Mouse (Mus musculus) neural tube, embryonic 12.5 days (tissue): Measurements from ENCODE around the gene Fbp1. TPM values are rescaled to one million over a fixed set of nuclear protein-coding genes. Genes with fewer than 3 reads are reported as not detected.
"Not testable (repeated sequence)": the region's sequence is repeated elsewhere in the genome, so short reads cannot be mapped to it uniquely, and the experiment has no call there.

Experiments used
- ATAC-seq: fragments of 200-750 bp; cut with Nextera tagmentation; 2 replicates; pipeline ENCODE4 v1.8.0; 2017; ENCODE audit warnings: low read depth, mild to moderate bottlenecking, moderate TSS enrichment, moderate library complexity; ENCODE audit not compliant: low FRiP score
- H3K27ac ChIP-seq: fragments of 300-500 bp; sonication (generic); 2 replicates; pipeline ENCODE4 v1.5.1; 2016
- H3K27me3 ChIP-seq: fragments of 300-500 bp; sonication (generic); replicated peaks from 2 replicates; pipeline ENCODE4 v1.6.1; 2016; ENCODE audit warnings: mild to moderate bottlenecking
- H3K36me3 ChIP-seq: fragments of 300-500 bp; sonication (generic); 2 replicates; pipeline ENCODE4 v1.6.1; 2016; ENCODE audit warnings: mild to moderate bottlenecking
- H3K4me1 ChIP-seq: fragments of 300-500 bp; sonication (generic); 2 replicates; pipeline ENCODE4 v1.6.1; 2016
- H3K4me2 ChIP-seq: fragments of 300-500 bp; sonication (generic); replicated peaks from 2 replicates; pipeline ENCODE4 v1.6.1; 2016; ENCODE audit warnings: mild to moderate bottlenecking
- H3K4me3 ChIP-seq: fragments of 300-500 bp; sonication (generic); 2 replicates; pipeline ENCODE4 v1.5.1; 2016
- H3K9ac ChIP-seq: fragments of 300-500 bp; sonication (generic); 2 replicates; pipeline ENCODE4 v1.6.1; 2016; ENCODE audit warnings: mild to moderate bottlenecking
- H3K9me3 ChIP-seq: fragments of 300-500 bp; sonication (generic); 2 replicates; pipeline ENCODE4 v1.6.1; 2016; ENCODE audit warnings: mild to moderate bottlenecking
- WGBS: fragments of 180-500 bp; shearing (Covaris S2); methylation state at CpG from one replicate; pipeline ENCODE4 v1.1.7; 2016; 5-methylcytosine and 5-hydroxymethylcytosine counted together
- polyA plus RNA-seq: library from polyadenylated mRNA; unstranded; fragments of >200 nt; fragmentation: Nextera tagmentation; extraction: Ambion mirVana; gene quantifications from 2 replicates; pipeline ENCODE4 v1.2.1, GENCODE M21; 2016

Fbp1 gene
- polyA plus RNA-seq, 1 experiment from 2014 or later = 0.94 TPM

DNA sequence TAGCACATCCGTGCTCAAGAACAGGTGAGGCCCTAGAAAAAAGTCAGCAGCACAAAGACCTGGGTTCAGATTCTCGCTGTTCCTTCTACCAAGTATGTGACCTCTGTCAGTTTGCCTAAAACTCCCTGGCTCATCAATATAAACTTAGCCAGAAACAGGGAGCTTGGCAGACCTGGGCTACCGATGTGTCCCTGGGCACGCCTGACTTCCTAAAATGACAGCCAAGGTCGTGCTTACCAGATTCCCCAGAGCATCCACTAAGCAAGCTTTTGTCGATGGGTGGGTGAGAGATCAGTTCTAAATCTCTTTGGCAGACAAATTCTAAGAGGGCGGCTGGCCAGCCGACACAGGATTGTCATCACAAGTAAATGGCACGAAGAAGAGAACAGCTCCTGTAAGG, 6.7 kb downstream of the Fbp1 start:
- Histone ChIP-seq H3K4me3 (no peak overlapping the region), H3K4me1 (no peaks in the 10 kb centered on the region), H3K9me3 (no peaks in the 10 kb centered on the region), H3K27ac (no peak overlapping the region), H3K36me3 (no peaks in the 10 kb centered on the region), H3K9ac (no peak overlapping the region), H3K27me3 (no peaks in the 10 kb centered on the region), H3K4me2 (no peak overlapping the region)
- no peak for ATAC-seq
- 81% methylated on average over 9 of the region's 9 CpGs for WGBS

DNA sequence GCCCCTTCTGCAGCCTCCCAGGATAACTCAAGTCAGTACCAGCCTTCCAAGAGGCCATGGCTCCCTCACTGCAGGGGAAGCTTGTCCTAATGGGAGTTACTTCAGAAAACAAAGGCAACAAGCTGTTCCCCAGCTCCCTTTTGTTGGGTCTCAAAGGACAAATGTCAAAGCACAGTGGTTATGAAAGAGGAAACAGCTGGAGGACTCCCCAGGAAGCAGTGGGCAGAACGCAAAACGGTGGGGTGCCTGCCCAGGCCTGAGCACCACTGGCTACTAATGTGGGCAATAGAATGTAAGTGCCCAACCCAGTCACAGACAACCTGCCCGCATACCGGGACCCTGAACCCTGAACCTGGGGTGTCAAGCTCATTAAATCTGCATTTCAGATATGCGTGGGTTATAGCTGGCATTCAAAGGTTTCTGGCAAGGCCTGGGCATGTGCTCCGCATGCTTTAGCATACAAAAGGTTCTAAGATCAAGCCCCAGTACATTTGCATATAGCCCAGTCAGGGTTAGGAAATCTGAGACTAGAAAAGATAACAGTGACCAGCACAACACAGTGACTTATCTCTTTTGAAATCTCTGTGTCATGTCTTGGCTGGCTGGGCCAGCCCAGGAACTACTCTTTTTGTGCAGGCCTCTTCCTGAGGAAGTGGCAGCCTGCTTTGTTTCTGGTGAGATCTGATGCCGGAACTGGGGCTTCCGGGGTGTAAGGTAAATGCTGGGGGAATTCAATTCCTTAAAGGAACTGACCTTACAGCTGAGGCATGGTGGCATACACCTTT, 8.1 kb downstream of the Fbp1 start:
- no peak overlapping the region for H3K27ac ChIP-seq
- no peak overlapping the region for H3K9ac ChIP-seq
- no peak overlapping the region for H3K4me3 ChIP-seq
- 24% methylated on average over 8 of the region's 8 CpGs for WGBS
- ATAC-seq = no peak
- H3K4me1 ChIP-seq = no peaks in the 10 kb centered on the region
- H3K27me3 ChIP-seq = no peaks in the 10 kb centered on the region
- H3K36me3 ChIP-seq = no peaks in the 10 kb centered on the region
- no peak overlapping the region for H3K4me2 ChIP-seq
- H3K9me3 ChIP-seq = no peaks in the 10 kb centered on the region

DNA sequence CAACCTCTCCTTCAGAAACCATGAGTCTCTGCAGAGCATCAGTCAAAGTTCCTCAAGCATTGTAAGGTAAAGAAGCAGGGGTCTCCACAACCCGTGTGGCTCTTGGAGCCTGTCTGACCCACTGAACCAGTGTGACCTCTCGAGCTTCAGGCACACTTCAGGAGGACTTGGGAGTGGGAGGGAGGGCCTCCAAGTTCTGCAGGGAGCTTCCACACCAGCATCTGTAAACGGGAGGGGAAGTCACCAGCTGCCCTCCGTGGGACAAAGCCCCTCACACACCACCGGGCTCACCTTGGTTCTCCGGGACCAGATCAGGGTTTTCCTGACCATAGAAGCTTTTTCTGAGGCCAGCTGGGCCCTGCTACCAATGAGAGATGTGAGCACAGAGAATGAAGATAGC, 8.7 kb downstream of the Fbp1 start:
- Histone ChIP-seq H3K4me3 (no peak overlapping the region), H3K4me2 (no peak overlapping the region), H3K27ac (no peak overlapping the region), H3K4me1 (no peaks in the 10 kb centered on the region), H3K9me3 (no peaks in the 10 kb centered on the region), H3K27me3 (no peaks in the 10 kb centered on the region), H3K36me3 (no peaks in the 10 kb centered on the region), H3K9ac (no peak overlapping the region)
- WGBS = 27% methylated on average over 6 of the region's 6 CpGs
- ATAC-seq = no peak

DNA sequence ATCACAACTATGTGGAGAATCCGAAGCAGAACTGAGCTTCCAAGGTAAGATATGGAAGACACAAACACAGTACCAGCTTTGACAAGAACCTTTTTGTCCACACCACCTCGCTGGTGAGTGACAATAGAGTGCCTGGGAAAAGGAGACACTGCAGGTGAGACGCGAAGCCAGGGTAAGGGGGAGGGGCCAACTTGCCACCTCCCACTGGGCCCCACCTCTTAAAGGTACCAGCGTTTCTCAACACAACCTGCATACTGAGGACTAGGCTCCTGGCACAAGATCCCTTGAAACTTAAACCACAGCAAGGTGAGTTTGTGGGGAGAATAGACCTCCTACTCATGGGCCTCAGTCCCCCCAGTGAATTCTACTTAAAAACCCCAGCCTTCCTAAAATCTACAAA, 10.8 kb downstream of the Fbp1 start:
- no peaks in the 10 kb centered on the region for H3K9me3 ChIP-seq
- no peak overlapping the region for H3K4me2 ChIP-seq
- no peak overlapping the region for H3K9ac ChIP-seq
- H3K27me3 ChIP-seq = no peaks in the 10 kb centered on the region
- no peak overlapping the region for H3K27ac ChIP-seq
- no peak overlapping the region for H3K4me3 ChIP-seq
- no peaks in the 10 kb centered on the region for H3K4me1 ChIP-seq
- H3K36me3 ChIP-seq = no peaks in the 10 kb centered on the region
- ATAC-seq = no peak
- WGBS = 14% methylated on average over 5 of the region's 5 CpGs

DNA sequence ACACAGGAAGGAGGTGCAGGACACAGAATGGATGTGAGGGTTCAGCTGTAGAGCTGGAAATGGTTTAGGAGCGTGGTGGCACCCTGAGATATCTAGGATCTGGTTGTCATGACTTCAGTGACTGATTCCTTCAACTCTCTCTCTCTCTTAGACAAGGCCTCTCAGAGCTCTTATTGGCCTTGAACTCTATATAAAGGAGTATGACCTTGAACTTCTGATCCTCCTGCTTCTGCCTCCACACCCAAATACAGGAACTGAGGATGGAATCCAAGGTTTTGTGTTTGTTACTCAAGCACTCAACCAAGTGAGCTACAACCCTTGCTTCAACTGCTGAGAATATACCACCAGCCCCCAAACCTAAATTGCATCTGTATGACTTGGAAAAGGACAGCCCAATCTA, 12.0 kb downstream of the Fbp1 start:
- no peaks in the 10 kb centered on the region for H3K9me3 ChIP-seq
- 81% methylated on average over 1 of the region's 1 CpGs for WGBS

DNA sequence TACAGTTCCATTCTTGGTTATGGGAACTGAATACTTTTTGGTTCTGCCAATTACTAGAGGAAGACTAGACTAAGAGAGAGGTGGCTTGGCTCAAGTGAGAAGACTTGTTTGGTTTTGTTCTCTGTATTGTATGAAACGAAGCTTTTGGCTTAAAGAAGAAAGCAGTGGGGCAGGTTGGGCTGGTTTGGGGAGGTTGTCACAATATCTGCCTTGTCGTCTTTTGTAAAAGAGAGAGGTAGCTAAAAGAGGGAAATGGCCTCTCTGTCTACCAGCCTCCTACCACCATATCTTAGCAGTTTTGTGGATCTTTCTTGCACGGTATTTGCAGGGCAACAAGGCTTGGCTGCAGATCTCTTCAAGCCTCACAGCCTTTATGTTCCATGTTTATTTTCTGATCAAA, 15.8 kb downstream of the Fbp1 start:
- no peaks in the 10 kb centered on the region for H3K36me3 ChIP-seq
- H3K27ac ChIP-seq = no peak overlapping the region
- 74% methylated on average over 3 of the region's 3 CpGs for whole genome bisulfite sequencing
- no peaks in the 10 kb centered on the region for H3K9me3 ChIP-seq
- no peak overlapping the region for H3K9ac ChIP-seq
- no peaks in the 10 kb centered on the region for H3K4me1 ChIP-seq
- no peak overlapping the region for H3K4me3 ChIP-seq
- no peaks in the 10 kb centered on the region for H3K27me3 ChIP-seq
- ATAC-seq = no peak
- no peak overlapping the region for H3K4me2 ChIP-seq

More for the DNA sequence above, 12.0 kb downstream of the Fbp1 start:
- no peak overlapping the region for H3K4me2 ChIP-seq
- H3K27ac ChIP-seq = no peak overlapping the region
- no peaks in the 10 kb centered on the region for H3K27me3 ChIP-seq
- no peak for ATAC-seq
- H3K9ac ChIP-seq = no peak overlapping the region
- H3K36me3 ChIP-seq = no peaks in the 10 kb centered on the region
- no peaks in the 10 kb centered on the region for H3K4me1 ChIP-seq
- H3K4me3 ChIP-seq = no peak overlapping the region

DNA sequence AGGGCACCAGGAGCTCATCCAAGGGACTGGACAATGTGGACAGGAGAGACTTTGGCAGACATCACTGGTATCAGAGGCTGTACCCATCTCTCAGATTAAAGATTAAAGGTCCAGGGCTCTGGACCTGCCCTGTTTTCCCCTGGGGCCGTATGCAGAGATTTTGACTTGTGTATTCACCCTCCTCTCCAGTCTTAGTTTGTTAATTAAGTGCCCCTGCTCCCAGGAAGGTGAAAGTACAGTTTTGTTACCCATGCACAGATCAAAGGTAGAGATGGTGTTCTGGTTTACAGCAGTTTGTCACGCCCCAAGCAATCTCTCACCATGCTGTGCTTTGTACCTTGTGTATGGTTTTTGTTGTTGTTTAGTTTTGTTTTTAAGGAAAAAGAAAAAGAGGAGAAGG, 17.5 kb downstream of the Fbp1 start:
- Histone ChIP-seq H3K9ac (no peak overlapping the region), H3K27me3 (no peaks in the 10 kb centered on the region), H3K9me3 (no peaks in the 10 kb centered on the region), H3K36me3 (no peaks in the 10 kb centered on the region), H3K4me1 (no peaks in the 10 kb centered on the region), H3K4me3 (no peak overlapping the region), H3K27ac (no peak overlapping the region), H3K4me2 (no peak overlapping the region)
- no peak for ATAC-seq
- WGBS = 70% methylated on average over 2 of the region's 2 CpGs

DNA sequence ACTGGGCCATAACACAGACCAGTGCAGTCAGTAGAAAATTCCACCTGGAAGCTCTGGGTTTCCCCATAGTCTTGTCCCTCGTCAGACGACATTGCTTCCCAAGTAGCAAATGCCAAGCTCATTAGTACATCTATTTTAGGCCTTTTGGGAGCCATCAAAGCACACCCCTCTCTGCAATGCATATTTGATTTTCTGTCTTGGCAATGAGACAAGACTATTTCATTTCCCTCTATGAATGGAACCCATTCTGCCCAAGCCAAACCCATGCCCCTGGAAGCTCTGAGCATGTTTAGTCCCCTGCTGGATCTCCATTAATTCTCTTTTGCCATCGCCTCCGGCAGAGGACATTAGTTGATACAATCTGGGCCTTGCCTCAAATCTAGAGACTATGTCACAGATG, 21.3 kb downstream of the Fbp1 start:
- Histone ChIP-seq H3K9ac (no peak overlapping the region), H3K4me2 (no peak overlapping the region), H3K27me3 (no peaks in the 10 kb centered on the region), H3K9me3 (no peaks in the 10 kb centered on the region), H3K4me3 (no peak overlapping the region), H3K36me3 (no peaks in the 10 kb centered on the region), H3K4me1 (no peaks in the 10 kb centered on the region), H3K27ac (no peak overlapping the region)
- WGBS = 70% methylated on average over 4 of the region's 4 CpGs
- no peak for ATAC-seq

DNA sequence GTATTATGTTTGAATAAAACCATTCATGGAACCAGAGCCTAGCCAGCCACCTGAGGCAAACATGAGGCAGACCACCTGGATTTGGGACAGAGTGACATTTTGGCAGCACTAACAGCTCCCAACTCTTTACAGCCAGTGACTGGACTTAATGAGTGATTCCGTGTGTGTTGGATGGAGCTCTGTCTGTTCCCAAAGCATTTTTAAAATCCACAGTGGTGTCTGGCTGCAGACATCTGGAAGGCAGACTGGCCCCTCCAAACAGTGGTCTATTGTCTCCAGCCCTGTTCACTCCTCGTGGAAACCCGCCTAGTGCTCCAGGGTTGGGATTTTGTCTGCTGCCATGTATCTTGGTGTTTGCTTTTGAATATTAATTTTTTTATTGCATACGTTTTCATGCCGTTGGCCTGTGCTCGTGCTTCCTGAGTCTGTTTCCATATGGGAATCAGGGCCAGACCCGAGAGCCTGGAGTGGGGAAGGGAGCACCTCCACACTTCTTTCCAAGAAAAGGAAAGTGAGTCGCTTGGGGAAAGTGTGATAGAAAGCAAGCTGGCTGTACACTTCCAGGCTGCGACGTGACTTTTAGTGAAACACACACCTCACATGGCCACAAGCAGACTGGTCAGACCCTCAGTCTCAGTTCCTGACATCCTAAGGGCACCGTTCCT, 22.3 kb downstream of the Fbp1 start:
- Histone ChIP-seq H3K9ac (no peak overlapping the region), H3K4me3 (no peak overlapping the region), H3K27ac (no peak overlapping the region), H3K27me3 (no peaks in the 10 kb centered on the region), H3K36me3 (no peaks in the 10 kb centered on the region), H3K4me1 (no peaks in the 10 kb centered on the region), H3K9me3 (no peaks in the 10 kb centered on the region), H3K4me2 (no peak overlapping the region)
- WGBS = 67% methylated on average over 11 of the region's 11 CpGs
- ATAC-seq = no peak

DNA sequence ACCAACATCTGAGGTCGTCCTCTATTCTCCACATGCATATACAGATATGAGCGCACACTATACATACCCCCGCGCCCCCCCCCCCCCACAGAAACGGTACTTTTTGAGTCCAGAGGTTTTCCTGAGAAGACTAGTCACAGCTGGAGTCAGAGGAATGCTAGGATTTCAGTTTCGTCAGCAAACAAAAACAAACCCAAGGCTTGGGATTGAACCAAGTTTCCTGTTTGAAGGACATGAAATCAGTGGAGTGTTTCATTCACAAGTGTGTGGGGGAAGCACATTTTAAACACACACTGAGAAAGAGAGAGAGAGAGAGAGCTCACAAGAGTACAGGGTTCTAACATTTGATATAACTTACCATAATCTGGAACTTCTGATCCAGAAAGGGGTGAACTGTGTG, 24.3 kb downstream of the Fbp1 start:
- 74% methylated on average over 6 of the region's 6 CpGs for WGBS
- H3K4me1 ChIP-seq = no peaks in the 10 kb centered on the region

DNA sequence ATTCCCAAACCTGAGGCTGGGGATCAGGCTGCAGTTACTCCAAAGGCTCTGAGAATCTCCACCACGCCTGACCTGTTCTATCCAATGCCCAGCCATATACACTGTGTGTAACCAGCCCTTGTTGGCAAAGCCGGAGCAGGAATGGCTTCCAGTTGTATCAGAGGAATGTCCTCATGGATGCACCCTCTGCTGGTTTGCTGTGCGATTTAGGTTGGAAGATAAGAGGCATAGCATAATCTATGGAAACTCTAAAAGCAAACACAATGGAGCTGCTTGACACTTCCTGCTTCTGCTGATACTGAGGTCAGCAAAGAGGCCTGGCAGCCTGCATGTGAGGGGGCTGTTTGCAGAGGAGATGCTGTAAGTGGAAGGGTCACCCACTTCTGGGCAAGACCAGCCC, 25.2 kb downstream of the Fbp1 start:
- Histone ChIP-seq H3K27me3 (no peaks in the 10 kb centered on the region), H3K4me1 (no peaks in the 10 kb centered on the region), H3K4me2 (no peak overlapping the region), H3K4me3 (no peak overlapping the region), H3K27ac (no peak overlapping the region), H3K36me3 (no peaks in the 10 kb centered on the region), H3K9me3 (no peaks in the 10 kb centered on the region), H3K9ac (no peak overlapping the region)
- 84% methylated on average over 3 of the region's 3 CpGs for WGBS
- no peak for ATAC-seq

More for the DNA sequence above, 24.3 kb downstream of the Fbp1 start:
- H3K27ac ChIP-seq = no peak overlapping the region
- ATAC-seq = no peak
- H3K9ac ChIP-seq = no peak overlapping the region
- H3K36me3 ChIP-seq = no peaks in the 10 kb centered on the region
- H3K4me3 ChIP-seq = no peak overlapping the region
- H3K27me3 ChIP-seq = no peaks in the 10 kb centered on the region
- no peak overlapping the region for H3K4me2 ChIP-seq
- no peaks in the 10 kb centered on the region for H3K9me3 ChIP-seq

DNA sequence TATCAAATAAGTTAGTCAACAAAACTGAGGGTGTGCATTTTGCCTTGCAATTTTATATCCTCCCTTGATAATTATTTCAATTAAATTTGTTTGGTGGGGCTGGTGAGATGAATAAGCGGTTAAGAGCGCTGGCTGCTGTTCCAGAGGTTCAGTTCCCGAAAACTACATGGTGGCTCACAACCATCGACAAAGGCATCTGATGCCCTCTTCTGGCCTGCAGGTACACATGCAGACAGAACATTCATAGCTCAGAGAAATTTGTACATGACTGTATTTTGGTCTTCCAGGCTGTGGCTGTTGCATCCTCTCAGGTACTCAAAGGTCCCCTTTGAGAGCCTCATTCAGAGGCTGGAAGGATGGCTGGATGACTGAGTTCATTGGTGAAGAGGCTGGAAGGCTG, 28.0 kb downstream of the Fbp1 start:
- ATAC-seq = no peak
- Histone ChIP-seq H3K4me2 (no peak overlapping the region), H3K27me3 (no peaks in the 10 kb centered on the region), H3K4me3 (no peak overlapping the region), H3K27ac (no peak overlapping the region), H3K4me1 (peaks cover 3% of the 10 kb centered on the region; the same call in 1 of the 2 replicates), H3K9ac (no peak overlapping the region), H3K9me3 (no peaks in the 10 kb centered on the region), H3K36me3 (no peaks in the 10 kb centered on the region)
- WGBS = 90% methylated on average over 4 of the region's 4 CpGs

DNA sequence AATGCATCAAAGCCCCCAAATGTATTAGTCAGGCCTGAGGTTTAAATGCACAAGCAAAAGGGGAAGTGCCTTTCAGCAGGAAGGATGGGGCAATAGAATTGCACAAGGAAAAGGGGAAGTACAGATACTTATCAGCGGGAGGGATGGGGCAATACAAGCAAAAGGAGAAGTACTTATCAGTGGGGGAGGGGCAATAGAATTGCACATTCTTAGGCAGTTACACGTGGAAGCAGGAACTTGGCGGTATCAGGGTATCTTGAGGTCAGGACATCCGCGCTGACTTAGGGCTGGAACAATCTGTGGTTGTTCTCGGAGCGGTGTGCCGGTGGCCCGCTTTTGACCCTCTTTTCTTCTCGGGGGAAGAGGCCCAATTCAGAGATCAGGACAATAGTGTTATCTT, 28.8 kb downstream of the Fbp1 start:
- H3K36me3 ChIP-seq, H3K9ac ChIP-seq, H3K4me2 ChIP-seq, H3K27ac ChIP-seq, H3K4me1 ChIP-seq, ATAC-seq, H3K27me3 ChIP-seq, H3K4me3 ChIP-seq, H3K9me3 ChIP-seq: not testable (repeated sequence)
- WGBS = 85% methylated on average over 10 of the region's 10 CpGs
